Mouse (Mus musculus) kidney, embryonic 16.5 days (tissue): ENCODE measurements around the gene Kcnq4. TPM values are rescaled to one million over a fixed set of nuclear protein-coding genes. Genes with fewer than 3 reads are reported as not detected.
A peak's percentile ranks its signal among the peaks of the same experiment; 100 is the strongest.

ENCODE experiments used
- ATAC-seq: fragments of 200-750 bp; cut with Nextera tagmentation; 2 replicates; pipeline ENCODE4 v1.8.0; 2017; ENCODE audit warnings: moderate TSS enrichment; ENCODE audit not compliant: low FRiP score, low TSS enrichment
- H3K27ac ChIP-seq: fragments of 300-500 bp; sonication (generic); 2 replicates; pipeline ENCODE4 v1.5.1; 2014; ENCODE audit warnings: low read length
- H3K27me3 ChIP-seq: fragments of 300-500 bp; sonication (generic); 2 replicates; pipeline ENCODE4 v1.6.1; 2014; ENCODE audit warnings: low read length, control low read depth, mixed read lengths; ENCODE audit not compliant: insufficient read depth
- H3K36me3 ChIP-seq: fragments of 300-500 bp; sonication (generic); 2 replicates; pipeline ENCODE4 v1.6.1; 2014; ENCODE audit warnings: low read length, control low read depth, mixed read lengths; ENCODE audit not compliant: insufficient read depth
- H3K4me1 ChIP-seq: fragments of 300-500 bp; sonication (generic); 2 replicates; pipeline ENCODE4 v1.6.1; 2014; ENCODE audit warnings: low read length, control low read depth, mixed read lengths; ENCODE audit not compliant: insufficient read depth
- H3K4me2 ChIP-seq: fragments of 300-500 bp; sonication (generic); replicated peaks from 2 replicates; pipeline ENCODE4 v1.6.1; 2014; ENCODE audit warnings: low read depth, low read length
- H3K4me3 ChIP-seq: fragments of 300-500 bp; sonication (generic); 2 replicates; pipeline ENCODE4 v1.5.1; 2014; ENCODE audit warnings: mild to moderate bottlenecking, low read length
- H3K9ac ChIP-seq: fragments of 300-500 bp; sonication (generic); replicated peaks from 2 replicates; pipeline ENCODE4 v1.6.1; 2014; ENCODE audit warnings: low read length
- H3K9me3 ChIP-seq: fragments of 300-500 bp; sonication (generic); 2 replicates; pipeline ENCODE4 v1.6.1; 2016; ENCODE audit warnings: low read length, control low read depth
- WGBS: fragments of 180-500 bp; shearing (Covaris S2); extraction: QIAGEN DNeasy Blood & Tissue Kit; methylation state at CpG from one replicate; pipeline ENCODE4 v1.1.7; 2014; 5-methylcytosine and 5-hydroxymethylcytosine counted together
- polyA plus RNA-seq: library from polyadenylated mRNA; unstranded; fragments of >200 nt; fragmentation: Nextera tagmentation; extraction: Ambion mirVana; gene quantifications from 2 replicates; pipeline ENCODE4 v1.2.1, GENCODE M21; 2015

The Kcnq4 gene
- polyA plus RNA-seq, 1 experiment from 2014 or later, result 1.7 TPM

DNA sequence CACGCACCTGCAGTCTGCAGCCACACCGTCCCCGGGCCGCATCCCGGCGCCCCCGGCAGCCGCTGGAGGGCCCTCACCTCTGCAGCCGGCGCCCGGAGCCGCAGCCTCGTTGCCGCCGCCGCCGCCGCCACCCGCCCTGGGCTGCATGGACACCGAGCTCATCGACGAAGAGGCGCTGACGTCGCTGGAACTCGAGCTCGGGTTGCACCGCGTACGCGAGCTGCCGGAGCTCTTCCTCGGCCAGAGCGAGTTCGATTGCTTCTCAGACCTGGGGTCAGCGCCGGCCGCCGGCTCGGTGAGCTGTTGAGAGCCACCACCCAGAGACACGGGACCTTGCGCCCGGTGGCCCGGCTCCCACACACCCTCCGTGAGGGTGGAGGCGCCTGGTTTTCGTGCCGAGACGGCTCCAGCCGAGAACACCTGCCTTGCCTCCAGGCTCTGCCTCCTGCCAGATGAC is 81.3 kb downstream of the Kcnq4 start:
- Histone ChIP-seq H3K27me3 (peaks cover 9% of the 10 kb centered on the region; the same call in 1 of the 2 replicates), H3K27ac (peak overlapping the region; percentile 54; the same call in 1 of the 2 replicates), H3K4me2 (peak overlapping the region; percentile 100), H3K36me3 (no peaks in the 10 kb centered on the region), H3K9me3 (no peaks in the 10 kb centered on the region), H3K4me1 (peaks cover 18% of the 10 kb centered on the region), H3K9ac (peak overlapping the region; percentile 76), H3K4me3 (peak overlapping the region; percentile 66)
- ATAC-seq, result peak; percentile 56
- WGBS, result under 1% methylated on average over 43 of the region's 50 CpGs

DNA sequence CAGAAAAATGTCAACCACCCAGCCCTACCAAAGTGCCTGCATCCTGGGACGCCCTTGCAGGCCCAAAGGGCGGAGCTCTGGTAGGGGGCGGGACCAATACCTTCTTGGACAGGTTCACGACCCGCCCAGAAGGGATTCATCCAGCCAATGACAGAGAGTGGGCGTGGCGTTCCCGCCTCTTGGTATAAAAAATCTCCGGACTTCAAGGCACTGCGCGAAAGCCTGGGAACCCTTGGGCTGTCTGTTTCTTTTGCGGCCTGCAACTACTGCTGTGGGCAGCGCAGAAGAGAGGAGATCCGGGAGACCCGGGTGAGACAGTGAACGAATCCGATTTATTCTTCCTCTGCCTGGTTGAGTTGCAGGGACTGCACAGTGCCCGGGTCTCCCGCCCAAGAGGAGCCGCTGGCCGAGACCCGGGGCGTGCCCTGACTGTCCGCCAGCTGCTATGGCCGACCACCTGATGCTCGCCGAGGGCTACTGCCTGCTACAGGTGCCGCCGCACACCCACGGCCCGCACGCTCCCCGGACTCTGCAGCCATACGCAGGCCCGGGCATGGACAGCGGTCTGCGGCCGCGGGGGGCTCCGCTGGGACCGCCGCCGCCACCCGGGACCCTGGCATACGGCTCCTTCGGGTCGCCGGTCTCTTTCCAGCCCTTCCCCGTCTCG is 81.9 kb downstream of the Kcnq4 start, which contains the start of gene Cited4:
Cited4 (plus strand) TSS at position 215 of the 667 bp plus-strand sequence.
- Histone ChIP-seq H3K4me2 (peak within 1 kb of the TSS; percentile 100), H3K27ac (peak within 1 kb of the TSS; percentile 54; the same call in 1 of the 2 replicates), H3K36me3 (no peaks in the 10 kb centered on the region), H3K9ac (peak within 1 kb of the TSS; percentile 76), H3K9me3 (no peaks in the 10 kb centered on the region), H3K4me1 (peaks cover 18% of the 10 kb centered on the region), H3K4me3 (peak within 1 kb of the TSS; percentile 66), H3K27me3 (peaks cover 9% of the 10 kb centered on the region; the same call in 1 of the 2 replicates)
- under 1% methylated on average over 37 of the region's 50 CpGs for WGBS
- peak; percentile 95 for ATAC-seq

DNA sequence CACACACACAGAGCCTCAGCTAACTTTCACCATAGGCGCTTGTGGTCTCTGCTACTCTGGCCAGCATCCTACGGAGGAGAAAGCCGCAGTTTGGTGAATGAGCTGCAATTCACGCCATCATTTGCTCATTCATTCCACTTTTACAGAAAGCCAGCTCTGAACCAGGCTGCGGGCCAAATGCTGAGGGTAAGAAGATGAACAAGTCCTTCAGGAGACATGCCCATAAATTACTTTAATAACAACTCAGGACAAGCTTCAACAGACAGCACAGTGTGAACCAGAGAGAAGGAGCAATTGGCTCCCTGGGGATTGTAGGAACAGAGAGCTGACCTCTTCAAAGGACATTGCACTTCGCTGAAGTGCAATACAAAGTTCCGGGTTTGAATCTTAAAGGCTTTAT is 82.6 kb downstream of the Kcnq4 start:
- 0 out of 2 replicates have a peak overlapping the region, but pooled peaks have one; percentile 100 for H3K4me2 ChIP-seq
- H3K4me1 ChIP-seq, result peaks cover 18% of the 10 kb centered on the region
- peak; percentile 27; the same call in 1 of the 2 replicates for ATAC-seq
- H3K4me3 ChIP-seq, result no peak overlapping the region
- H3K9me3 ChIP-seq, result no peaks in the 10 kb centered on the region
- peaks cover 9% of the 10 kb centered on the region; the same call in 1 of the 2 replicates for H3K27me3 ChIP-seq
- H3K36me3 ChIP-seq, result no peaks in the 10 kb centered on the region
- 23% methylated on average over 7 of the region's 7 CpGs for WGBS
- 0 out of 2 replicates have a peak overlapping the region, but pooled peaks have one; percentile 11 for H3K27ac ChIP-seq
- no peak overlapping the region for H3K9ac ChIP-seq

DNA sequence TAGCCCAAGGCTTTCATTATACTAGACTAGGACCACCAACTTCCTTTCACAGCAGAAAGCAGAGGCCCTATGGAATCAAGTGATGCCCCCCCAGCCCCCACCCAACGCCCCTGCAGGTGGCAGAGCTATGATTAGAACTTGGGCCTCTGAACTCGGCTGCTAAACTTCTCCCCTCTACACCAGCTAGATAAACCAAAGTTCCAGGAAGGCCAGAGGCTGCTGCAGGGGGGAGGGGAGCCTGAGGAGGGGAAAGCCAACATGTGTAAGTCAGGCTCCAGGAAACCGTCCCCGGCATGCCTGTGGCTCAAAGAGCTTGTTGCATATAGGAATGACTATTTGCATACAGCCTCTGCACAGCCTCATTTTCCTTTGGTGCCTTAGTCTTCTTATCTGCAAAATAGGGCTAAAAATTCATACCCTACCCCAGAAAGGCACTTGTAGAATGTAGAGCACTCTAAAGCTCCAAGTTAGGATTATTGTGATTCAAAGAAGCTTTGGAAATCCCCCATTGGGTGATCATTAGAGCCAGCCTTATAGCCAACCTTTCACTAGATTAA is 83.2 kb downstream of the Kcnq4 start:
- peaks cover 18% of the 10 kb centered on the region for H3K4me1 ChIP-seq
- H3K27me3 ChIP-seq, result peaks cover 9% of the 10 kb centered on the region; the same call in 1 of the 2 replicates
- 26% methylated on average over 4 of the region's 4 CpGs for WGBS
- H3K36me3 ChIP-seq, result no peaks in the 10 kb centered on the region
- no peak for ATAC-seq
- no peaks in the 10 kb centered on the region for H3K9me3 ChIP-seq
- no peak overlapping the region for H3K27ac ChIP-seq
- no peak overlapping the region for H3K4me3 ChIP-seq
- no peak overlapping the region for H3K9ac ChIP-seq
- H3K4me2 ChIP-seq, result no peak overlapping the region

DNA sequence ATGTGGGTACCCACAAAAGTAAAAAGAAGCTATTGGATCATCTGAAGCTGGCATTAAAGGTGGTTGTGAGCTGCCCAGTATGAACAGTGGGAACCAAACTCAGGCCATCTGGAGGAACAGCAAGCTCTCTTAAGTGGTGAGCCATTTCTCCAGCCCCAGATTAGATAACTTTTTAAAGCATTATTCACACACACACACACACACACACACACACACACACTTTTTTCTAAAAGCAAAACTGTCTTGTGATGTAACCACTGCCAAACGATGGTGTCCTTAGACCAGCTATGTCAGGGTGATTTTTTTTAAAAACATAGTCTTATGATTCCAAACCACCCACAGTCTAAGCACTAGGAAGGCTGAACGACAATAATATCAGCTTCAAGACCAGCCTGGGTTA is 83.8 kb downstream of the Kcnq4 start:
- ATAC-seq, result no peak
- WGBS, result 72% methylated on average over 2 of the region's 2 CpGs
- H3K4me1 ChIP-seq, result peaks cover 18% of the 10 kb centered on the region
- peaks cover 9% of the 10 kb centered on the region; the same call in 1 of the 2 replicates for H3K27me3 ChIP-seq
- H3K36me3 ChIP-seq, result no peaks in the 10 kb centered on the region
- H3K4me3 ChIP-seq, result no peak overlapping the region
- H3K9ac ChIP-seq, result no peak overlapping the region
- no peaks in the 10 kb centered on the region for H3K9me3 ChIP-seq
- H3K4me2 ChIP-seq, result no peak overlapping the region
- H3K27ac ChIP-seq, result no peak overlapping the region

DNA sequence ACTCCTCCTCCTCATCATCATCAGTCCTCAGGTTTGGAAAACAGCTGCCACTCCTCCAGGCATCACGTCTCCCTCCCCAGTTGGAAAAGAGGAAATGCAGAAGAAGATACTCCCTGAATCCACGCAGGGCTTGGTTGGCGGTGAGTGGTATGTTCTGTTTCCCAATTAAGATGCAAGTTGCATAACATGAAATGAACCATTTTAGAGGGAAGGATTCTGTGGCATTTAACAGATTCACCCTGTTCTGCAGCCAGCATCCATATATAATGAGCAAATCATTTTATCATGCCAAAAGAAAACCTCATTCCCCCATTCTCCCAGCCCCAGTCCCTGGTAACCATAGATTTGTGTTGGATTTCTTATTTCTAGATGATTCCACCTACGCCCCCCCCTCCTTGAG is 87.9 kb downstream of the Kcnq4 start:
- no peak overlapping the region for H3K4me3 ChIP-seq
- no peaks in the 10 kb centered on the region for H3K36me3 ChIP-seq
- H3K27me3 ChIP-seq, result no peaks in the 10 kb centered on the region
- H3K4me1 ChIP-seq, result no peaks in the 10 kb centered on the region
- no peak overlapping the region for H3K9ac ChIP-seq
- no peak overlapping the region for H3K4me2 ChIP-seq
- WGBS, result 80% methylated on average over 4 of the region's 4 CpGs
- no peaks in the 10 kb centered on the region for H3K9me3 ChIP-seq
- no peak overlapping the region for H3K27ac ChIP-seq
- ATAC-seq, result no peak

DNA sequence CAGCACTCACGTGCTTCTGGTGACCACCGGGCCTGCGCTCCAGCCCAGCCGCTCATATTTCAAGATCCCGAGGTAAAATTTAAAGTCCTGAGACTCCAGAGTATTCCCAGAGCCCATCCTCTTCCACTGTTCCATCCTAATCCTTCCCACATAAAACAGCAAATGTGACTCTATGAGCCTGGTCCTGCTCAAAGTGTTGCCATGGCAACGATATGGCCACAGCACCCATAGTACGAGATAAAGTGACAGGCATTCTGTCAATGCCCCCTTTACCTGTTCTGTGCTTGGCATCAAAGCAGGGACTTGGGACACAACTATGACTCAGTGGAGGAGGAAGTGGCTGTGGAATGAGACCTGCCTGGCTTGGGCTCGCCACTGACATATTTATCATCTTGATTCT is 92.5 kb downstream of the Kcnq4 start:
- Histone ChIP-seq H3K27me3 (no peaks in the 10 kb centered on the region; the same call in 1 of the 2 replicates), H3K36me3 (no peaks in the 10 kb centered on the region), H3K4me3 (no peak overlapping the region), H3K27ac (no peak overlapping the region), H3K4me1 (no peaks in the 10 kb centered on the region), H3K9ac (no peak overlapping the region), H3K9me3 (no peaks in the 10 kb centered on the region), H3K4me2 (no peak overlapping the region)
- 60% methylated on average over 8 of the region's 8 CpGs for WGBS
- no peak for ATAC-seq

DNA sequence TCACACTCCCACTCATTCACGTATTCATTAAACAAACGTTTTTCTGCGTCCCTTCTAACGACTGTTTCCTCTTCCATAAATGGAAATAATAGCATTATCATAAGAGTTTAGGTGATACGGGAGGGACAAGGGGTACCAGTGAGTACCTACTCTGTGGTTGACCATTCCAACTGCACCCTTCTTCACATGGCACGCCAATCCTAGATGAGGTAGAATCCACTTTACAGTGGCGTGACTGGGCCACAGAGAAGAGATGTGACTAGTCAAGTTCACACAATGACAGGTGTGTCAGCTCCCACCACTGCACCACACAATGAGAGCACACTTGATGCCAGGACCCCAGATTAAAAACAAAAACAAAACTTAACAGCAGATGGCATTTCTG is 98.2 kb downstream of the Kcnq4 start:
- H3K27me3 ChIP-seq, result peaks cover 31% of the 10 kb centered on the region
- peak overlapping the region; percentile 92 for H3K4me2 ChIP-seq
- no peaks in the 10 kb centered on the region for H3K36me3 ChIP-seq
- H3K9me3 ChIP-seq, result no peaks in the 10 kb centered on the region
- peak overlapping the region; percentile 48 for H3K4me3 ChIP-seq
- H3K4me1 ChIP-seq, result 0 out of 2 replicates have a peak, but pooled peaks cover 7% of the 10 kb centered on the region
- 28% methylated on average over 7 of the region's 7 CpGs for WGBS
- H3K27ac ChIP-seq, result no peak overlapping the region
- no peak for ATAC-seq
- H3K9ac ChIP-seq, result peak overlapping the region; percentile 57; the same call in 1 of the 2 replicates

DNA sequence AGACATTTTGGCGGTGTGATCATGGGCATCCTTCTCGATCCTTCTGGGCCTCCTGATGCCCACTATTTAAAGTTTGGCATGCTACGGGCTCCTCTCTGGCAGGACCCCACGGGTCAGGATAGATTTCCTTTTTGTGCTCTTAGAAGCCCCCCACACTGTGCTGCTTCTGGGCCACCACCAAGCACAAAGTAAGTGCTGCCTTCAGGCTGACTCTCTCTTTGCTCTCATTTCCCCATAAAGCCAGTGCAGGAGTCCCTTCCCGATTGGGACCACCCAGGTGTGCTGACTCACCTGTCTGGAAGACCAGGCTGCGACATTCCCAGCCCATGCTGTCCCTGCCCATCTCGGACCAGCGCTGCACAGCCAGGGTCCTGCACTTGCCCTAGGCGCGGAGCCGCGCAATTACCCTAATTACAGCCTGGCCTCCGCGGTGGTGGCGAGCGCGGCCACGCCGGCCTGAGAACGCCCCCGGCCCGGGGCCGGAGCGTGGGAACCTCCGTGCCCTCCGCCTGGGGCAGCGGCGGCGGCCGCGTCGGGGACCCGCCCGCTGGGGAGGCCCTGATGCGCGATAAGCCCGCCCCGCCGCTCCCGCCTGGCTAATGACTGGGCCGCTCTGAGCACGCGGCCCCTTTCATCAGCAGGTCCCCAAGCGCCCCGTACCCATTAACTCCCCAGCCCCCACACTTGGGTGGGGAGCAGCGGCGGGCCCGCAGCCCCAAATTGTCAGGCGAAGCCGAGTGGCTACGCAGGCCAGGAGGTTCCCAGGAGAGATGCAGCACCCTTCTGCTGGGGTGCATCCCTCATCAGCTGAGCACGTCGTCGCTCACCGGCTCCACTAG is 98.8 kb downstream of the Kcnq4 start:
- 6% methylated on average over 49 of the region's 55 CpGs for WGBS
- Histone ChIP-seq H3K27ac (no peak overlapping the region), H3K4me1 (0 out of 2 replicates have a peak, but pooled peaks cover 7% of the 10 kb centered on the region), H3K9me3 (no peaks in the 10 kb centered on the region), H3K4me3 (peak overlapping the region; percentile 48), H3K36me3 (no peaks in the 10 kb centered on the region), H3K27me3 (peaks cover 31% of the 10 kb centered on the region), H3K4me2 (peak overlapping the region; percentile 92), H3K9ac (peak overlapping the region; percentile 57)
- peak; percentile 77 for ATAC-seq
